Mouse (Mus musculus): Measurements from ENCODE around the gene Nup133. TPM values are rescaled to one million over a fixed set of nuclear protein-coding genes. Genes with fewer than 3 reads are reported as not detected.

The Nup133 gene
- polyA plus RNA-seq, 1 experiment from 2014 or later: 63.0 TPM

GRCm38 (mm10) chr8:123982826-123983400 lies 33.8 kb upstream of the Nup133 start, which contains the start of gene Abcb10:
TSS of gene Abcb10 (minus strand) at chr8:123983122.
- Histone ChIP-seq H3K9ac (replicated peaks; ENCODE audit: low read length) (peak within 1 kb of the TSS; percentile 85), H3K9me3 (replicated peaks; ENCODE audit: control insufficient read depth, low read length) (no peaks in the 10 kb centered on the region), H3K4me1 (ENCODE audit: control insufficient read depth, insufficient read depth, low read length) (no peaks in the 10 kb centered on the region), H3K27ac (replicated peaks; ENCODE audit: low read depth, low read length) (peak within 1 kb of the TSS; percentile 66), H3K4me2 (ENCODE audit: low read depth, low read length) (peak within 1 kb of the TSS; percentile 95), H3K36me3 (replicated peaks; ENCODE audit: control insufficient read depth, insufficient read depth, low read depth, low read length) (no peaks in the 10 kb centered on the region), H3K27me3 (ENCODE audit: control insufficient read depth, insufficient read depth, low read length) (no peaks in the 10 kb centered on the region), H3K4me3 (ENCODE audit: low read depth, low read length) (peak within 1 kb of the TSS; percentile 77)
- under 1% methylated on average over 49 of the region's 56 CpGs for WGBS
- peak; percentile 89 for DNase-seq (ENCODE audit: low spot score)
- ATAC-seq (replicated peaks; ENCODE audit: insufficient number of reproducible peaks, low FRiP score, low TSS enrichment, low read depth): peak; percentile 92

- Histone ChIP-seq H3K27ac (replicated peaks; ENCODE audit: low read depth, low read length) (peak overlapping the region; percentile 66), H3K36me3 (replicated peaks; ENCODE audit: control insufficient read depth, insufficient read depth, low read depth, low read length) (no peaks in the 10 kb centered on the region), H3K4me3 (ENCODE audit: low read depth, low read length) (peak overlapping the region; percentile 77), H3K9ac (replicated peaks; ENCODE audit: low read length) (peak overlapping the region; percentile 85), H3K4me1 (ENCODE audit: control insufficient read depth, insufficient read depth, low read length) (no peaks in the 10 kb centered on the region), H3K27me3 (ENCODE audit: control insufficient read depth, insufficient read depth, low read length) (no peaks in the 10 kb centered on the region), H3K4me2 (ENCODE audit: low read depth, low read length) (peak overlapping the region; percentile 95), H3K9me3 (replicated peaks; ENCODE audit: control insufficient read depth, low read length) (no peaks in the 10 kb centered on the region)
- ATAC-seq (replicated peaks; ENCODE audit: insufficient number of reproducible peaks, low FRiP score, low TSS enrichment, low read depth): peak; percentile 56
- no peak for DNase-seq (ENCODE audit: low spot score)
- under 1% methylated on average over 48 of the region's 48 CpGs for WGBS
Observed at GRCm38 (mm10) chr8:123982291-123982793, 33.3 kb upstream of the Nup133 start.

GRCm38 (mm10) chr8:123981674-123982073 lies 32.6 kb upstream of the Nup133 start:
- ATAC-seq (replicated peaks; ENCODE audit: insufficient number of reproducible peaks, low FRiP score, low TSS enrichment, low read depth) (no peak), DNase-seq (ENCODE audit: low spot score) (no peak)
- H3K36me3 ChIP-seq (replicated peaks; ENCODE audit: control insufficient read depth, insufficient read depth, low read depth, low read length): no peaks in the 10 kb centered on the region
- H3K9me3 ChIP-seq (replicated peaks; ENCODE audit: control insufficient read depth, low read length): no peaks in the 10 kb centered on the region
- no peak overlapping the region; the same call in 1 of the 2 replicates for H3K9ac ChIP-seq (replicated peaks; ENCODE audit: low read length)
- peak overlapping the region; percentile 6; the same call in 1 of the 2 replicates for H3K4me3 ChIP-seq (ENCODE audit: low read depth, low read length)
- no peak overlapping the region for H3K27ac ChIP-seq (replicated peaks; ENCODE audit: low read depth, low read length)
- H3K4me1 ChIP-seq (ENCODE audit: control insufficient read depth, insufficient read depth, low read length): no peaks in the 10 kb centered on the region
- H3K27me3 ChIP-seq (ENCODE audit: control insufficient read depth, insufficient read depth, low read length): no peaks in the 10 kb centered on the region
- 56% methylated on average over 4 of the region's 4 CpGs for WGBS
- H3K4me2 ChIP-seq (ENCODE audit: low read depth, low read length): no peak overlapping the region; the same call in 1 of the 2 replicates

GRCm38 (mm10) chr8:123980239-123980638 lies 31.2 kb upstream of the Nup133 start:
- H3K9ac ChIP-seq (replicated peaks; ENCODE audit: low read length): no peak overlapping the region
- no peaks in the 10 kb centered on the region for H3K9me3 ChIP-seq (replicated peaks; ENCODE audit: control insufficient read depth, low read length)
- ATAC-seq (replicated peaks; ENCODE audit: insufficient number of reproducible peaks, low FRiP score, low TSS enrichment, low read depth): no peak
- no peak overlapping the region for H3K4me2 ChIP-seq (ENCODE audit: low read depth, low read length)
- H3K4me1 ChIP-seq (ENCODE audit: control insufficient read depth, insufficient read depth, low read length): no peaks in the 10 kb centered on the region
- WGBS: 59% methylated on average over 4 of the region's 4 CpGs
- no peaks in the 10 kb centered on the region for H3K27me3 ChIP-seq (ENCODE audit: control insufficient read depth, insufficient read depth, low read length)
- no peak overlapping the region for H3K27ac ChIP-seq (replicated peaks; ENCODE audit: low read depth, low read length)
- no peak overlapping the region for H3K4me3 ChIP-seq (ENCODE audit: low read depth, low read length)
- no peak for DNase-seq (ENCODE audit: low spot score)
- H3K36me3 ChIP-seq (replicated peaks; ENCODE audit: control insufficient read depth, insufficient read depth, low read depth, low read length): no peaks in the 10 kb centered on the region

- Histone ChIP-seq H3K9me3 (replicated peaks; ENCODE audit: control insufficient read depth, low read length) (no peaks in the 10 kb centered on the region), H3K4me2 (ENCODE audit: low read depth, low read length) (no peak overlapping the region), H3K36me3 (replicated peaks; ENCODE audit: control insufficient read depth, insufficient read depth, low read depth, low read length) (no peaks in the 10 kb centered on the region), H3K4me3 (ENCODE audit: low read depth, low read length) (no peak overlapping the region), H3K4me1 (ENCODE audit: control insufficient read depth, insufficient read depth, low read length) (no peaks in the 10 kb centered on the region), H3K9ac (replicated peaks; ENCODE audit: low read length) (no peak overlapping the region), H3K27me3 (ENCODE audit: control insufficient read depth, insufficient read depth, low read length) (no peaks in the 10 kb centered on the region), H3K27ac (replicated peaks; ENCODE audit: low read depth, low read length) (no peak overlapping the region)
- ATAC-seq (replicated peaks; ENCODE audit: insufficient number of reproducible peaks, low FRiP score, low TSS enrichment, low read depth) (0 out of 2 replicates have a peak, but pooled peaks have one; percentile 35), DNase-seq (ENCODE audit: low spot score) (no peak)
- 75% methylated on average over 8 of the region's 8 CpGs for WGBS
Observed at GRCm38 (mm10) chr8:123978926-123979325, 29.9 kb upstream of the Nup133 start.

GRCm38 (mm10) chr8:123978166-123978838 lies 29.2 kb upstream of the Nup133 start:
- no peak for ATAC-seq (replicated peaks; ENCODE audit: insufficient number of reproducible peaks, low FRiP score, low TSS enrichment, low read depth)
- DNase-seq (ENCODE audit: low spot score): no peak
- Histone ChIP-seq H3K9me3 (replicated peaks; ENCODE audit: control insufficient read depth, low read length) (no peaks in the 10 kb centered on the region), H3K4me2 (ENCODE audit: low read depth, low read length) (no peak overlapping the region), H3K4me3 (ENCODE audit: low read depth, low read length) (no peak overlapping the region), H3K27ac (replicated peaks; ENCODE audit: low read depth, low read length) (0 out of 2 replicates have a peak overlapping the region, but pooled peaks have one; percentile 24), H3K27me3 (ENCODE audit: control insufficient read depth, insufficient read depth, low read length) (no peaks in the 10 kb centered on the region), H3K9ac (replicated peaks; ENCODE audit: low read length) (no peak overlapping the region), H3K4me1 (ENCODE audit: control insufficient read depth, insufficient read depth, low read length) (no peaks in the 10 kb centered on the region), H3K36me3 (replicated peaks; ENCODE audit: control insufficient read depth, insufficient read depth, low read depth, low read length) (no peaks in the 10 kb centered on the region)
- 68% methylated on average over 14 of the region's 14 CpGs for WGBS

GRCm38 (mm10) chr8:123977499-123977898 lies 28.4 kb upstream of the Nup133 start:
- ATAC-seq (replicated peaks; ENCODE audit: insufficient number of reproducible peaks, low FRiP score, low TSS enrichment, low read depth): no peak
- 92% methylated on average over 4 of the region's 4 CpGs for WGBS

GRCm38 (mm10) chr8:123973495-123973894 lies 24.4 kb upstream of the Nup133 start:
- H3K36me3 ChIP-seq (replicated peaks; ENCODE audit: control insufficient read depth, insufficient read depth, low read depth, low read length): no peaks in the 10 kb centered on the region; the same call in 1 of the 2 replicates
- DNase-seq (ENCODE audit: low spot score): no peak
- no peaks in the 10 kb centered on the region for H3K4me1 ChIP-seq (ENCODE audit: control insufficient read depth, insufficient read depth, low read length)
- no peaks in the 10 kb centered on the region for H3K27me3 ChIP-seq (ENCODE audit: control insufficient read depth, insufficient read depth, low read length)
- 76% methylated on average over 1 of the region's 1 CpGs for WGBS
- H3K9me3 ChIP-seq (replicated peaks; ENCODE audit: control insufficient read depth, low read length): no peaks in the 10 kb centered on the region
- H3K9ac ChIP-seq (replicated peaks; ENCODE audit: low read length): no peak overlapping the region
- H3K27ac ChIP-seq (replicated peaks; ENCODE audit: low read depth, low read length): no peak overlapping the region
- no peak overlapping the region for H3K4me2 ChIP-seq (ENCODE audit: low read depth, low read length)
- no peak for ATAC-seq (replicated peaks; ENCODE audit: insufficient number of reproducible peaks, low FRiP score, low TSS enrichment, low read depth)
- H3K4me3 ChIP-seq (ENCODE audit: low read depth, low read length): no peak overlapping the region

More at GRCm38 (mm10) chr8:123977499-123977898, 28.4 kb upstream of the Nup133 start:
- Histone ChIP-seq H3K9me3 (replicated peaks; ENCODE audit: control insufficient read depth, low read length) (no peaks in the 10 kb centered on the region), H3K4me3 (ENCODE audit: low read depth, low read length) (no peak overlapping the region), H3K9ac (replicated peaks; ENCODE audit: low read length) (no peak overlapping the region), H3K4me2 (ENCODE audit: low read depth, low read length) (no peak overlapping the region), H3K27me3 (ENCODE audit: control insufficient read depth, insufficient read depth, low read length) (no peaks in the 10 kb centered on the region), H3K36me3 (replicated peaks; ENCODE audit: control insufficient read depth, insufficient read depth, low read depth, low read length) (no peaks in the 10 kb centered on the region), H3K27ac (replicated peaks; ENCODE audit: low read depth, low read length) (no peak overlapping the region), H3K4me1 (ENCODE audit: control insufficient read depth, insufficient read depth, low read length) (no peaks in the 10 kb centered on the region)
- DNase-seq (ENCODE audit: low spot score): no peak

Measured in embryonic facial prominence, embryonic 11.5 days (tissue).